Mouse (Mus musculus) kidney, adult 11 months (tissue): ENCODE results near the gene Zfp316.

Experiments
- DNase-seq: peaks from one replicate; pipeline ENCODE4 v3.0.0; 2022

Zfp316 gene

GRCm38 (mm10) chr5:143213832-143214231 lies 56.0 kb downstream of the Zfp316 start:
- no peak for DNase-seq

- DNase-seq, result no peak
Observed at GRCm38 (mm10) chr5:143205015-143205414, 64.8 kb downstream of the Zfp316 start.
